Mouse (Mus musculus) forebrain, embryonic 14.5 days (tissue): ENCODE measurements around the gene Edc3. TPM values are rescaled to one million over a fixed set of nuclear protein-coding genes. Genes with fewer than 3 reads are reported as not detected.

Experiments
- ATAC-seq: fragments of 200-750 bp; cut with Nextera tagmentation; 2 replicates; pipeline ENCODE4 v1.8.0; 2017; ENCODE audit warnings: mild to moderate bottlenecking, moderate library complexity
- DNase-seq: peaks from one replicate; pipeline ENCODE4 v3.0.0-alpha.2; 2015; ENCODE audit warnings: low spot score
- H3K27ac ChIP-seq: fragments of 300-500 bp; sonication (generic); 2 replicates; pipeline ENCODE4 v1.5.1; 2014; ENCODE audit warnings: low read depth, mild to moderate bottlenecking, control low read depth, low read length, moderate library complexity
- H3K27me3 ChIP-seq: fragments of 300-500 bp; sonication (generic); replicated peaks from 2 replicates; pipeline ENCODE4 v1.6.1; 2014; ENCODE audit warnings: low read length, control low read depth, mixed read lengths; ENCODE audit not compliant: control insufficient read depth, insufficient read depth
- H3K36me3 ChIP-seq: fragments of 300-500 bp; sonication (generic); 2 replicates; pipeline ENCODE4 v1.6.1; 2014; ENCODE audit warnings: low read length, control low read depth; ENCODE audit not compliant: control insufficient read depth, insufficient read depth
- H3K4me1 ChIP-seq: fragments of 300-500 bp; sonication (generic); 2 replicates; pipeline ENCODE4 v1.6.1; 2014; ENCODE audit warnings: antibody characterized with exemption, low read length, control low read depth; ENCODE audit not compliant: control insufficient read depth, insufficient read depth
- H3K4me2 ChIP-seq: fragments of 300-500 bp; sonication (generic); 2 replicates; pipeline ENCODE4 v1.6.1; 2014; ENCODE audit warnings: mild to moderate bottlenecking, control low read depth, low read length
- H3K4me3 ChIP-seq: fragments of 300-500 bp; sonication (generic); 2 replicates; pipeline ENCODE4 v1.5.1; 2014; ENCODE audit warnings: low read depth, low read length, control low read depth
- H3K9ac ChIP-seq: fragments of 300-500 bp; sonication (generic); 2 replicates; pipeline ENCODE4 v1.6.1; 2014; ENCODE audit warnings: mild to moderate bottlenecking, low read length, control low read depth, moderate library complexity
- H3K9me3 ChIP-seq: fragments of 300-500 bp; sonication (generic); replicated peaks from 2 replicates; pipeline ENCODE4 v1.6.1; 2016; ENCODE audit warnings: low read length, control low read depth, mixed read lengths; ENCODE audit not compliant: control insufficient read depth
- WGBS: fragments of 180-500 bp; shearing (Covaris S2); extraction: QIAGEN DNeasy Blood & Tissue Kit; methylation state at CpG from one replicate; pipeline ENCODE4 v1.1.7; 2014; 5-methylcytosine and 5-hydroxymethylcytosine counted together
- polyA plus RNA-seq: library from polyadenylated mRNA; unstranded; fragments of >200 nt; fragmentation: Nextera tagmentation; extraction: Ambion mirVana; gene quantifications from 2 replicates; pipeline ENCODE4 v1.2.1, GENCODE M21; 2014

The Edc3 gene
- polyA plus RNA-seq, 1 experiment from 2014 or later, result 28.9 TPM

DNA sequence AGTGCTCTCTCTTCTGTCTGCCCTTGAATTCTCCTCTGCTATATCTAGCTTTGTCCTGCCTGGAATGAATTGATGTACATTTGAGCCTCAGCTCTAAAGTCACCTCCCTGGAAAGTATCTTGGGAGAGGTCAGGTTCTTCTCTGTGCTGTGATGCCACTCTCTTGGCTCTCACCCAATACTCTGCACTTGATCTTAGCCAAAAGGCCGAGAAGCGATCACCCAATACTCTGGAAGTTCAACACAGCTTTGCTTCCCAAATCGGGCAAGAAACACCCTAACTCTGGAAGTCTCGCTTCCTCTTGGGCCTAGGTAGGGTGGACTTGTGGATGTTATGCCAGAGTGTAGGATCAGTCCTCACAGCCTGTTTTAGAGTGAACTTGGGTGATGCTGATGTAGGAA lies 58.9 kb downstream of the Edc3 start:
- DNase-seq (no peak), ATAC-seq (no peak)
- Histone ChIP-seq H3K4me2 (no peak overlapping the region), H3K27ac (no peak overlapping the region), H3K9ac (no peak overlapping the region), H3K4me3 (no peak overlapping the region), H3K36me3 (no peaks in the 10 kb centered on the region), H3K27me3 (no peaks in the 10 kb centered on the region), H3K9me3 (no peaks in the 10 kb centered on the region), H3K4me1 (peaks cover 26% of the 10 kb centered on the region)
- WGBS, result 95% methylated on average over 4 of the region's 4 CpGs

DNA sequence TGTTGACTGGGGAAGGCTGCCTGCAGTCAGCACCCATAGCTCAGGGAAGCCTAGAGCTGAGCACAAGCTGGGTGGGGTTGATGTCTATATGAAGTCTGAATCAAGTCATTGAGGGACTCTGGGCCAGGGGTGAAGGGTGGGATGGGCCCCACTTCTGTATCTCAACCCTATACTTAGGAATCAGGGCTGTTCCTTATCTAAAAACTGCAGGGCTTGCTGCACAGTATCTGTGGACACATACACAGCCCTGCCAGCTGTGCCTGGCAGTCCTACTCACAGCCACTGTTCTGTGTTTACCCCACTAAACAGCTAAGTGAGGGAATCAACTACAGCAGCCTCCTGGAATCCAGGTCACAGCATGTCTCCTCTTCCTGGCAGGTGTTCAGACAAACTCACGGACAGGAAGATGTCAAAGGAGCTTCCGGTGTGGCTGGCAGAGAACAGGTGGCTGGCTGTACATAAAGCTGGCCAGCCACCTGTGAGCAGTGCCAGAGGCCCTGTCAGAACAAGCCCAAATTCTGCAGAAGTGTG lies 61.3 kb downstream of the Edc3 start:
- Histone ChIP-seq H3K9ac (no peak overlapping the region), H3K27me3 (no peaks in the 10 kb centered on the region), H3K27ac (no peak overlapping the region), H3K9me3 (no peaks in the 10 kb centered on the region), H3K4me1 (peaks cover 7% of the 10 kb centered on the region; the same call in 1 of the 2 replicates), H3K4me2 (no peak overlapping the region), H3K4me3 (no peak overlapping the region), H3K36me3 (no peaks in the 10 kb centered on the region)
- ATAC-seq (no peak), DNase-seq (no peak)
- WGBS, result 75% methylated on average over 2 of the region's 2 CpGs

DNA sequence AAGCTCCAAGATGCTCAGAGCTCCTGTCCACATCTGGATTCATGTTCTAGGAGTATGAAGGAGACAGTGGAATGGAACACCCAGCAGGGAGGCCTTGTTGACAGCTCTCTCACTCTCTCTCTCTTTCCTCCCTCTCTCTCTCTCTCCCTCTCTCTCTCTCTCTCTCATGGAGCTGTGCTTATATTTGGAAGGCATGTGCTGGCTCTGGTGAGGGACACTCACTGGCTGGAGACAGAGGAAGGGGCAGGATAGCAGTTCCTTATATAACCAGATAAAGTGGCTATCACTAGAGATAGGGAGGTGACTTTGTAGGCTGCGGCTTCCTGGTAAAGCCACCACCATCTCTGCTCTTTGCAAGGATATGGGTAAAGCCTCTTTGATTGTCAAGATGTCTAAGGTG lies 61.9 kb downstream of the Edc3 start:
- 90% methylated on average over 1 of the region's 1 CpGs for WGBS
- Histone ChIP-seq H3K4me2 (no peak overlapping the region), H3K9ac (no peak overlapping the region), H3K27ac (no peak overlapping the region), H3K4me3 (no peak overlapping the region), H3K4me1 (peaks cover 7% of the 10 kb centered on the region; the same call in 1 of the 2 replicates), H3K27me3 (no peaks in the 10 kb centered on the region), H3K36me3 (no peaks in the 10 kb centered on the region), H3K9me3 (no peaks in the 10 kb centered on the region)
- ATAC-seq, result no peak
- no peak for DNase-seq

DNA sequence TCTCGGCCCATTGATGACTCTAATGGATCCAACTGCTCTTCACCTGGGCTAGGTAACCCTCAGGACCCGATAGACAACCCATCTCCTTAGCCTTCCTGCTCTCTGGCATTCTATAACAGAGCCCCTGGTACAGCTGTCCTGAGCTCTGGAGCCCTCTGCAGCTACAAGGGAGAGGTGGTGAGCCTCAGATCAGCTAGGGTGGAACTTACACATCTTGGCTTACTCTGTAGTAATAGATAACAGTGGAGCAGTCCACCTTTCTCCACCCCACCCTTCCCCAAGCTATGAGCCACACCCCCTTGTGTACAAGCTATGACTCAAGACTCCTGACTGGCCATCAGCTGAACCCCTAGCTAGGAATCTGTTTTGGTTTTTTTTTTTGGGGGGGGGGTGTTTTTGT lies 62.5 kb downstream of the Edc3 start:
- 85% methylated on average over 2 of the region's 2 CpGs for WGBS
- Histone ChIP-seq H3K9me3 (no peaks in the 10 kb centered on the region), H3K36me3 (no peaks in the 10 kb centered on the region), H3K27ac (no peak overlapping the region), H3K27me3 (no peaks in the 10 kb centered on the region), H3K4me2 (no peak overlapping the region), H3K4me3 (no peak overlapping the region), H3K4me1 (peaks cover 7% of the 10 kb centered on the region; the same call in 1 of the 2 replicates), H3K9ac (no peak overlapping the region)
- no peak for DNase-seq
- ATAC-seq, result no peak

DNA sequence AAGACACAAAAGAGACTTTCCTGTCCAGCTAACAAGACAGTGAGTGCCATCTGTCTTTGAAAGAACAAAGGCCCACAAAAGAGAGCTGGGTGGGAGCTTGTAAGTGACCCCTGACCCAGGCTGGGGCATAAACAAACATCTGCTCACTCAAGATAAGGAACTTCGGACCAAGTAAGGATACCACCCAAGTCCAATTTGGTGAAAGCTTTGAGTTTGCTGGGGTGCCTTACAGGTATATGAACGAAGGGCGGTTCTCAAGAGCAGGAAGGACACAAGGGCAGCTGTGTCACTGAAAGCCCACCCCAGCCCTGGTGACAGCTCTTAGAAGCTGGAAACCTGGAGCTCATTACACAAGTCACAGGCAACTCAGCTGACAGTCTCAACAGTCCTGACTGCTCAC lies 65.4 kb downstream of the Edc3 start:
- H3K4me3 ChIP-seq, result no peak overlapping the region
- no peaks in the 10 kb centered on the region for H3K4me1 ChIP-seq
- no peak overlapping the region for H3K9ac ChIP-seq
- WGBS, result 91% methylated on average over 3 of the region's 3 CpGs
- H3K9me3 ChIP-seq, result no peaks in the 10 kb centered on the region
- DNase-seq (no peak), ATAC-seq (no peak)
- no peaks in the 10 kb centered on the region for H3K36me3 ChIP-seq
- H3K27me3 ChIP-seq, result no peaks in the 10 kb centered on the region
- no peak overlapping the region for H3K27ac ChIP-seq
- H3K4me2 ChIP-seq, result no peak overlapping the region

DNA sequence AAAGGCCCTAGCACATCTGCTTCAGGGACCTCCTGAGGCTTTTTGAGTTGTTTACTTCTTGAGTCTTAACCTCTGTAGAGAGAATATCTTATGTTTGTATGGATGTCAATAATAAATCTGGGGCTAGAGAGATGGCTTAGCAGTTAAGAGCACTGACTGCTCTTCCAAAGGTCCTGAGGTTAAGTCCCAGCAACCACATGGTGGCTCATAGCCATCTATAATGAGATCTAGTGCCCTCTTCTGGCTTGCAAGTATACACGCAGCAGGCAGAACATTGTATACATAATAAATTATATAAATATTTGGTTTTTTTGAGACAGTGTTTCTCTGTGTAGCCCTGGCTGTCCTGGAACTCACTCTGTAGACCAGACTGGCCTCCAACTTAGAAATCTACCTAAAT lies 65.8 kb downstream of the Edc3 start:
- H3K36me3 ChIP-seq, result no peaks in the 10 kb centered on the region
- no peaks in the 10 kb centered on the region for H3K4me1 ChIP-seq
- no peak overlapping the region for H3K9ac ChIP-seq
- H3K27me3 ChIP-seq, result no peaks in the 10 kb centered on the region
- WGBS, result 24% methylated on average over 1 of the region's 1 CpGs
- no peaks in the 10 kb centered on the region for H3K9me3 ChIP-seq
- H3K4me3 ChIP-seq, result no peak overlapping the region
- H3K4me2 ChIP-seq, result no peak overlapping the region
- ATAC-seq (no peak), DNase-seq (no peak)
- no peak overlapping the region for H3K27ac ChIP-seq

DNA sequence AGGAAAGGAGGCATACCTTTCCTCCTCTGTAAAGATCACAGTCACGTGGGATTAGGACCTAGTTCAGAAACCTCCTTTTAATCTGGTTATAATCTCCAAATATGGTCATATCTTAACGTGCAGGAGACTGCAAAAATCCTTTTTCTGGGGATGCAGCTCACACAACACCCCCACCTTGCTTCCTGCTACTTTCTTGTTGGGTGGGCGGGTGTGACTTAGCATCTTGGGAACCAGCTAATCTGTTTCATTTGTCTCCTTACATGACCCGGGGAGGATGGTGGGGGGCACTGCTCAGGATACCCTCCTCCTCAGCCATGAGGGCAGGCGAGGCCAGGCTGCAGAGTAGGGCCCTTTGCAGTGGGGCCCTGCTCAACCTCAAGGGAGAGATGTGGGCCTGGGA lies 66.7 kb downstream of the Edc3 start:
- Histone ChIP-seq H3K27ac (no peak overlapping the region), H3K4me2 (no peak overlapping the region), H3K36me3 (no peaks in the 10 kb centered on the region), H3K27me3 (no peaks in the 10 kb centered on the region), H3K4me1 (no peaks in the 10 kb centered on the region), H3K4me3 (no peak overlapping the region), H3K9me3 (no peaks in the 10 kb centered on the region), H3K9ac (no peak overlapping the region)
- no peak for ATAC-seq
- DNase-seq, result no peak
- 69% methylated on average over 5 of the region's 5 CpGs for WGBS

DNA sequence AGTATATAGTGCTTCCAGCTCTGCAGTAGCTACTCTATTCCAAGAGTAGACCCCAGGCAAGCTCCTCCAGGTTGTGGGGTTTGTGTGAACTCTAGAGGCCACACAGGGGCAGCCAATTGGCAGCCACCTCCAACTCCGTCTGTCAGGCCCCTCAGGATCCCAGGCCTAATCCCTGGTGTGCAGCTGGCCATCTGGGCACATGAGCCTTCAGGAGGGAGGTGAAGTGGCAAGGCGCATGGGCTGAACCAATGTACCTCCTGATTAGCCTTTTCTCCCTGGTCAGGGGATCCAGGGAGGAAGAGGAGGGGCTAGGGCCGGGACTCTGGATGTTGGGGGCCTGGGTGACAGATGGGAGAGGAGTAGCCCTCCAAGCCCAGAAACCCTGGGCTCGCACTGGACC lies 67.4 kb downstream of the Edc3 start:
- no peak overlapping the region for H3K9ac ChIP-seq
- 55% methylated on average over 4 of the region's 4 CpGs for WGBS
- no peak overlapping the region for H3K4me3 ChIP-seq
- H3K4me1 ChIP-seq, result no peaks in the 10 kb centered on the region
- H3K4me2 ChIP-seq, result no peak overlapping the region
- H3K27me3 ChIP-seq, result no peaks in the 10 kb centered on the region
- no peak overlapping the region for H3K27ac ChIP-seq
- DNase-seq (no peak), ATAC-seq (no peak)
- no peaks in the 10 kb centered on the region for H3K9me3 ChIP-seq
- H3K36me3 ChIP-seq, result no peaks in the 10 kb centered on the region

DNA sequence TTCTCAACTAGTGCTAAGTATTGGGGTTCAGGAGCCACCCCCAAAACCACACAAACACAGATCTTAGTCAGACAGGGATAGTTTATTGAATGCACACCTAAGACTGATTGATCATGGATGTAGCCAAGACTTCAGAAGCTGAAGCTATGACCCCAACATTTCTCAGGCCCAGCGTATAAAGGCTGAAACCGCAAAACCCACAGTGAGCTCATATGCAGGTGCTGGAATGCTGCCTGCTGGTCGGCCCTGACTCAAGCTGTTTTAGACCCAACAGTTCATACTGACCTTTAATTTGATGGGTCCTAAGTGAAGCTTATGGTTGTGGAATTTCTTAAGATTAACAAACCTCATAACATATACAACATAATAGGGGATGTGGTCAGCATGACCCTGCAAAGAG lies 74.3 kb downstream of the Edc3 start:
- no peak overlapping the region for H3K4me3 ChIP-seq
- H3K9me3 ChIP-seq, result no peaks in the 10 kb centered on the region
- 97% methylated on average over 3 of the region's 3 CpGs for WGBS
- H3K27me3 ChIP-seq, result no peaks in the 10 kb centered on the region
- no peaks in the 10 kb centered on the region for H3K4me1 ChIP-seq
- H3K4me2 ChIP-seq, result no peak overlapping the region
- H3K36me3 ChIP-seq, result no peaks in the 10 kb centered on the region
- DNase-seq (no peak), ATAC-seq (no peak)
- H3K9ac ChIP-seq, result no peak overlapping the region
- H3K27ac ChIP-seq, result no peak overlapping the region
